Mouse (Mus musculus) kidney, postnatal 14 days (tissue): ENCODE results near the gene Tnxb.

Experiments
- DNase-seq: peaks from one replicate; pipeline ENCODE4 v3.0.0; 2022; ENCODE audit warnings: mixed read lengths

Gene Tnxb

GRCm38 (mm10) chr17:34660259-34660820 lies 10.0 kb upstream of the Tnxb start:
- DNase-seq: no peak

DNA sequence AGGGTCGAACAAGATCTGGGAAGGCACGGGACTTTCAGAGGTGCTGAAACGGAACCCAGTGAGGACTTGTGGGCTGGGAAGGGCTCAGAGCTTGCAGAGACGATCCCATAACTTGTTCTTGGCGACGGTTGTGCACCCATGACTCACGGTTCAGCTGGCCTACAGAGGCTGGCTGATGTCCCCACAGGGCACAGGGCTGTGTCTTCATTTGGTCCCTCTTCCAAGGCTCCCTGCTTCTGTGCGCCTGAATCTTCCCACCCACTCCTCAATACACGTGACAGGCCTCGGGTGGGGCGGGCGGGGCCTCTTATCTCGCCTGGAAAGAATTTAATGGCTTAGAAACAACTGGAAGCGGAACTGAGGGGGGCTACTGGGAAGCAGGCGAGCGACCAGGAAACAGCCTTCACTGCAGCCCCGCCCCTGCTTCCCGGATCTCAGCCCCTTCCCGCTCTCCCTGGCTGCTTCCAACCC lies 9.2 kb upstream of the Tnxb start:
- DNase-seq: peak; percentile 82

- no peak for DNase-seq
These were observed 7.9 kb upstream of the Tnxb start for GRCm38 (mm10) chr17:34662468-34662867.

- DNase-seq: no peak
These were observed 7.4 kb upstream of the Tnxb start for GRCm38 (mm10) chr17:34662978-34663377.

GRCm38 (mm10) chr17:34663558-34663957 lies 6.8 kb upstream of the Tnxb start:
- DNase-seq: no peak

DNA sequence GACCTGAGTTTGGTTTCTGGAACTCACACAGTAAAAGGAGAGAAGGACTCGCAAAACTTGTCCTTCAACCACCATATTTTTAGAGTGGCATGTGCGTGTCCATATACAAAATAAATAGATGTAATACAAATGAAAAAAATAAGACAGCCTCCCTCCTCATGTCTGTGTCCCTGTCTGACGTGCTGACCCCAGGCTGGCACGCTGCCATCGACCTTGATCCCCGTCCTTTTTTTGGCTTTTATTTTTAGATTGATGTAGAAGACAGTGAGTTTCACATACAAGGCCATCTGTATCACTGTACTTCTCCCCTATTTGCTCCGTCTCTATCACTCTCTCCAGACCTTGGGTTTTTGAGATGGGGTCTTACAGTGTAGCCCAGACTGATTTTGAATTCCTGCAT lies 5.9 kb upstream of the Tnxb start:
- DNase-seq: no peak

GRCm38 (mm10) chr17:34671151-34672066 lies 1.1 kb downstream of the Tnxb start:
- no peak for DNase-seq

DNA sequence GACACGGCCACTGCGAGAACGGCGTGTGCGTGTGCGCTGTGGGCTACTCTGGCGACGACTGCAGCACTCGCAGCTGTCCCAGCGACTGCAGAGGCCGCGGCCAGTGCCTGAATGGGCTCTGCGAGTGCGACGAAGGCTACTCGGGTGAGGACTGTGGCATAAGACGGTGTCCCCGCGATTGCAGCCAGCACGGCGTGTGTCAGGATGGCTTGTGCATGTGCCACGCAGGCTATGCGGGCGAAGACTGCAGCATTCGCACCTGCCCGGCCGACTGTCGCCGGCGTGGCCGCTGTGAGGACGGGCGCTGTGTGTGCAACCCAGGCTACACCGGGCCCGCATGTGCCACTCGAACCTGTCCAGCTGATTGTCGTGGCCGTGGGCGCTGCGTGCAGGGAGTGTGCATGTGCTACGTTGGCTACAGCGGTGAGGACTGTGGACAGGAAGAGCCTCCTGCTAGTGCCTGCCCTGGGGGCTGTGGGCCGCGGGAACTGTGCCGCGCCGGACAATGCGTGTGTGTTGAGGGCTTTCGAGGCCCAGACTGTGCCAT lies 2.0 kb downstream of the Tnxb start:
- no peak for DNase-seq

DNA sequence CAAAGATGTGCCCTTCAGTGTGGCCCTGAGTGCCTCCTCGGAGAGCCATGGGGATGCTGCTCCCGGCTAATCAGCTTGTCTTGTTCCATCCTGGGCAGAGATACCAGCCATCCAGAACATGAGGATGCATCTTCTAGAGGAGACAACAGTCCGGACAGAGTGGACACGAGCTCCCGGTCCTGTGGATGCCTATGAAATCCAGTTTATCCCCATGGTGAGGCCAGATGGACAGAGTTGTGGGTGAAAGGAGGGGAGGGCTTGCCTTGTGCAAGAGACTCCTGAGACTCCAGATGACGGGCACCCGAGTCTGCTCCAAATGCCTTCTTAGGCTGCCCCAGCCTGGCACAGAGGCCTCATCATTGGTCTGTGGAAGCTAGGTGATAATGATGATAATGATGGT lies 2.8 kb downstream of the Tnxb start:
- DNase-seq: no peak

DNA sequence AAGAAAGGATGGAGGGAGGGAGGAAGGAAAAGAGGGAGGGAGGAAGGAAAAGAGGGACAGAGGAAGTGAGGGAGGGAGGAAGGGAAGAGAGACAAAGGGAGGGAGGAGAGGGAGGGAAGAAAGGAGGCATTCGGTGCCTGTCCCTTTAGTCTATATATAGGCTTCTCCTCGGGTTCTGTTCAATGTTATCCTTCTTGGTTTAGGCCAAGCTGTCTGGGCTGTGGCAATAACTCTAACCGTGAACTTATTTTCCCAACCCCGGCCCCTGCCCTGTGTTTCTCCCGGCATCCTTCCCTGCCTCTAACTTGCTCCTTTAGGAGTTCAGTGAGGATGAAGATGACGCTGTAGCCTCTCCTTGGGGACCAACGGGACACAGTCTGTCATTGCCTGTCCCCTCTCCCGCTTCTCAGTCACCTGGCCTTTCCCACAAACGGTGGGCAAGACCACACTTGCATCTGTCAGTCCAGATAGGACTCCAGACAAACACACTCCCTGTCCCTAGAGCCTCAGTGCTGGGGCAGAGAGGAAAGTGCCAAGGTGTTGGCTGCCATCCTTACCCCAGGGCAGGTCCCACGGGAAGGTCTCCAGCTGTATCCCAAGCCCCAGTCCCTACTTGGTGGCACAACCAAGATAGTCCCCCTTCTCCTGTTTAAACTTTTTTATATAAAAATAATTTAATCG lies 4.3 kb downstream of the Tnxb start:
- no peak for DNase-seq

DNA sequence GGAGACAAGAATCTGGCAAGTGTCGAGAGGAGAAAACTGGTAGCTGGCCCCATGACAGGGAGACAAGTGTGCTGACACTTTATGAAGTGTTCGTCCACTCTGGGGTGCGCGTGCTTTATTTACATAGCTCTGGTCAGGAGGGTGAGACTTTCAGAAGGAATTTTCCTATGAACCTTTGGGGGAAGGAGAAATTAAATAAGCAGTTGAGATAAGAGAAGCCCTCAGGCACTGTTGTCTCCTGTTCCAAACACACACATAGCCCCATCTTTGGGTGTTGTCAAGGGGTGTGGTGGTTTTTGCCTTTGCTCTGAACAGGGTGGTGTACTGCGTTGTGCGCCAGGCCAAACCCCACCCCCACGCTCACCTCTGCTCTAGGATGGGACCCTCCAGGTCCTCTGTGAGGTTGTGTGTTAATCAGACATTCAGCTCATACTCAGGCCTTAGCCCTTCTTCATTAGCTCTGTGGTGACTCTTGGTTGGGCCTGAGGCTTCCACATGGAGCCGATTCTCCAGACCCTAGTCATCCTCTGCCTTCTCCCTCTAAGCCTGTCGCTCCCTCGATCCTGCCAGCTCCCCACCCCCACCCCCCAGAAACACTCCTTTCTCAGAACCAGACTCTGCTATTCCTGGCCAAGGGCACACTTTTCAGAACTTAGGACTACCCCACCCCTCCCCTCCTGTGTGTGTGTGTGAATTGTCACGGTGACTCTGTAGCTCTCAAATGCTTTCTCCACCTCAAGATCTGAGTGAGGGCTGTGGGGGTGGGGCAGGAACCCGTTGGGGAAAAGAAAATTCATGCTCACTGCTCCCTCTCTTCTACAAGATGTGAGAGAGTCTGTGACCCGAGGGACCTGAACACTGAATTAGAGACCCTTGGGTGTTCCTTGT lies 5.1 kb downstream of the Tnxb start:
- no peak for DNase-seq

DNA sequence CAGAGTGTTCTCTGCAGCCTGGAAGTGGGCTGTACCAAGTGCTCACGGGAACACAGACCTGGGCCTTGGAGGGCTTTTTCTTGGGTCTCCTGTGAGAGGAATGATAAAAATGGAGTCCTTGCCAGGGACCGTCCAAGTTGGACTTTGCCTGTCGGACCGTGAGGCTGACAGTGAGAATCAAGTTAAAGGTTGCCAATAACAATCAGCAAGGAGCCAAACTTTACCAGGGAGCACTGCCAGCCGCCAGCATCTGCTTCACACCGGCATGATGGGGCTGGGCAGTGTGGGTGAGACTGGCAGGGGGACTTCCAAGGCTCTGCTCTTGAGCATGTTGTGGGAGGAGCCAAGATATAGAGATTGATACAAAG lies 5.7 kb downstream of the Tnxb start:
- DNase-seq: no peak

- no peak for DNase-seq
These were observed 6.3 kb downstream of the Tnxb start for GRCm38 (mm10) chr17:34676671-34677070.

DNA sequence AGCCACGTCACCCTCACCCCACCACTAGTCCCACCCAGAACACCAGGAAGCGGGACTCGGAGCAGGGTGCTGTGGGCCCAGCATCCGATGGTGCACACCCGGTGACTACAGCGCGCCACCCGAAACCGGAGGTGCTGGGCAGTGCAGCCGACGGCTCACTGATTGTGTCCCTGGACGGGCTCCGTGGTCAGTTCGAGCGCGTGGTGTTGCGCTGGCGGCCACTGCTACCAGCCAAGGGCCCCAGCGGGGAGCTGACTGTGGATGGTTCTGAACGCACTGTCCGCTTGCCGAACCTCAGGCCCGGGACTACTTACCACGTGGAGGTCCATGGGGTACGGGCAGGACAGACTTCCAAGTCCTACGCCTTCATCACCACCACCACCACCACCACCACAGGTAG lies 9.9 kb downstream of the Tnxb start:
- no peak for DNase-seq

- DNase-seq: no peak
These were observed 10.3 kb downstream of the Tnxb start for GRCm38 (mm10) chr17:34680621-34681020.

DNA sequence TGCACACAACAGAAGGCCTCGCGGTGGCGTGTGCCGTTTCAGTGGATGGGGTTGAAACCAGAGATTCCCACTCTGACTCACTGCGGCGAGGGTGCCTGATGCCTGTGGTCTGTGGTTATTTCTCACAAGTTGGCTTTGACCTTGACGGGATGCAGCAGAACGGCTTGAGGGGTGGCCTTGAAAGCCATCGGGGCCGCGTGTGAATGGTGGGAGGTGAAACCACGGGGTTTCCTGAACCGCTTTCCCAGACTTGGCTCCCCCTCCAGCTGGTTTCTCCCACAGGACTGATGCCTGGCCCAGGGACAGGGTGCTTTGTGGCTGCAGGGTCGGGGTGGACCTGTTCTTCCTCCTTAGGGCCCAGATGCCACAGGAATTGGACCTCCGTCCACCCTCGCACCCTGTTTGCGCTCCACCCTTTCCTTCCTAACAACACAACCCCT lies 10.8 kb downstream of the Tnxb start:
- peak; percentile 59 for DNase-seq

GRCm38 (mm10) chr17:34681881-34682536 lies 11.7 kb downstream of the Tnxb start:
- DNase-seq: peak; percentile 40

- no peak for DNase-seq
These were observed 12.8 kb downstream of the Tnxb start for GRCm38 (mm10) chr17:34683179-34683578.

GRCm38 (mm10) chr17:34683686-34684220 lies 13.4 kb downstream of the Tnxb start:
- DNase-seq: no peak

GRCm38 (mm10) chr17:34684253-34684893 lies 14.0 kb downstream of the Tnxb start:
- DNase-seq: no peak
